Mouse (Mus musculus) brain, embryonic 18.5 days (tissue): ENCODE measurements around the gene Fbxo33.

Experiments used
- DNase-seq: peaks from one replicate; pipeline ENCODE4 v3.0.0-alpha.2; 2012; ENCODE audit warnings: low read depth, low spot score

Gene Fbxo33

GRCm38 (mm10) chr12:59198750-59199149 lies 20.8 kb downstream of the Fbxo33 start:
- no peak for DNase-seq

GRCm38 (mm10) chr12:59195941-59196340 lies 23.6 kb downstream of the Fbxo33 start:
- DNase-seq, result no peak

GRCm38 (mm10) chr12:59195065-59195464 lies 24.5 kb downstream of the Fbxo33 start:
- no peak for DNase-seq

- DNase-seq, result no peak
Measured at GRCm38 (mm10) chr12:59194341-59195003, 25.1 kb downstream of the Fbxo33 start.

- no peak for DNase-seq
Measured at GRCm38 (mm10) chr12:59193637-59194036, 25.9 kb downstream of the Fbxo33 start.

GRCm38 (mm10) chr12:59188086-59188682 lies 31.3 kb downstream of the Fbxo33 start:
- DNase-seq, result no peak

GRCm38 (mm10) chr12:59177814-59178213 lies 41.7 kb downstream of the Fbxo33 start:
- no peak for DNase-seq

GRCm38 (mm10) chr12:59169935-59170334 lies 49.6 kb downstream of the Fbxo33 start:
- DNase-seq, result no peak

- DNase-seq, result no peak
Measured at GRCm38 (mm10) chr12:59166557-59166956, 53.0 kb downstream of the Fbxo33 start.

GRCm38 (mm10) chr12:59164522-59164921 lies 55.0 kb downstream of the Fbxo33 start:
- no peak for DNase-seq

GRCm38 (mm10) chr12:59162797-59163196 lies 56.7 kb downstream of the Fbxo33 start:
- no peak for DNase-seq

- DNase-seq, result no peak
Measured at GRCm38 (mm10) chr12:59161091-59161490, 58.4 kb downstream of the Fbxo33 start.
